In the genomic region with DNA sequence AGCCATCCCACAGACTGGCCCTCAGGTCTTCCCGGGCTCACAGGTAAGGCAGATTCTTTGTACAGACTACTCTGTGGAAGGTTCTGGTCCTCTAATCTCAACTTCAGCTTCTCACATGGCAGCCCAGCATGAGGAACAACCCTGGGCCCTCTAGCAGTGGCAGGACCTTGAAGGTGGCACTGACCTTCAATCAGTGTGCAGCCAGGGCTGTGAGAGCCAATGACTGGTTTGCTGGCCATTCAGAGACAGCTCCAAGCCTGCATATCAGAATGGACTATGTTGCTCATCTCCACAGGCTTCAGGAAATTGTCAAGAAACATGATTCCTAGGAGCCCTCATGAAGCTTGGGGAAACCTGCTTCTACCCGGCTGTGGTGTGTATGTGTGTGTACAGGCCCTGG, we compare ENCODE assay signal across 21 mouse cellular contexts. TPM values are rescaled to one million over a fixed set of nuclear protein-coding genes. Genes with fewer than 3 reads are reported as not detected.
DNase-seq lines count a peak whose midpoint lies in the region; ATAC-seq and TF ChIP-seq lines count a peak whose summit lies in the region.
"Had no signal": no experiment of that assay in that cellular context is flagged by ENCODE, and none has a peak within 500 bp of the region (broad histone marks: within the 10 kb centered on the region; RNA-seq: fewer than 3 reads in every experiment).

No protein-coding gene starts in this region.

- peak; percentile 40 for DNase-seq in adrenal gland, postnatal 14 days
- no peak for DNase-seq in adrenal gland, postnatal 10 days
- DNase-seq in limb, embryonic 10.5 days (ENCODE audit: low spot score), result no peak
- no peak for DNase-seq in limb, embryonic 14.5 days (ENCODE audit: low spot score)
- no peak for DNase-seq in right cerebral cortex, postnatal 25 days
- DNase-seq in left cerebral cortex, adult 18-20 months (ENCODE audit: low spot score in 2 of 2), result no peak
- DNase-seq: cerebellum, adult 2 months; cerebellum, postnatal 14 days; embryo, embryonic 11 days; gastrocnemius, postnatal 25 days had no signal

- no peak overlapping the region for H3K4me2 ChIP-seq in limb, embryonic 13.5 days (replicated peaks)
- no peak overlapping the region for H3K4me2 ChIP-seq in embryonic facial prominence, embryonic 12.5 days (replicated peaks)
- no peak overlapping the region for H3K4me2 ChIP-seq in limb, embryonic 14.5 days (replicated peaks; ENCODE audit: low read depth, low read length, severe bottlenecking)
- H3K4me2 ChIP-seq: heart, embryonic 15.5 days; hindbrain, embryonic 12.5 days had no signal

- no peaks in the 10 kb centered on the region for H3K9me3 ChIP-seq in limb, embryonic 13.5 days
- H3K9me3 ChIP-seq in limb, embryonic 10.5 days (replicated peaks), result no peaks in the 10 kb centered on the region
- H3K9me3 ChIP-seq in embryonic facial prominence, embryonic 12.5 days, result no peaks in the 10 kb centered on the region
- no peaks in the 10 kb centered on the region for H3K9me3 ChIP-seq in limb, embryonic 14.5 days (ENCODE audit: control insufficient read depth, low read length)
- H3K9me3 ChIP-seq: forebrain, embryonic 10.5 days; heart, embryonic 15.5 days; hindbrain, embryonic 12.5 days had no signal

- H3K27ac ChIP-seq in limb, embryonic 13.5 days, result peak overlapping the region; percentile 33; the same call in 1 of the 2 replicates
- H3K27ac ChIP-seq in limb, embryonic 10.5 days, result no peak overlapping the region
- H3K27ac ChIP-seq in embryonic facial prominence, embryonic 12.5 days, result 0 out of 2 replicates have a peak overlapping the region, but pooled peaks have one; percentile 31
- 0 out of 2 replicates have a peak overlapping the region, but pooled peaks have one; percentile 11 for H3K27ac ChIP-seq in limb, embryonic 14.5 days (replicated peaks; ENCODE audit: low read depth, low read length)
- H3K27ac ChIP-seq: forebrain, embryonic 10.5 days; gastrocnemius, adult 2 months; heart, embryonic 15.5 days; hindbrain, embryonic 12.5 days had no signal

- no peaks in the 10 kb centered on the region for H3K27me3 ChIP-seq in limb, embryonic 13.5 days
- H3K27me3 ChIP-seq in limb, embryonic 10.5 days (ENCODE audit: low read depth, poor library complexity, severe bottlenecking), result no peaks in the 10 kb centered on the region
- H3K27me3 ChIP-seq in embryonic facial prominence, embryonic 12.5 days, result no peaks in the 10 kb centered on the region
- H3K27me3 ChIP-seq in limb, embryonic 14.5 days (ENCODE audit: control insufficient read depth, insufficient read depth, low read length), result no peaks in the 10 kb centered on the region
- H3K27me3 ChIP-seq: heart, embryonic 15.5 days; hindbrain, embryonic 12.5 days had no signal

- 73% methylated on average over 2 of the region's 2 CpGs for WGBS in limb, embryonic 13.5 days
- 87% methylated on average over 2 of the region's 2 CpGs for WGBS in limb, embryonic 10.5 days
- 76% methylated on average over 2 of the region's 2 CpGs for WGBS in embryonic facial prominence, embryonic 12.5 days
- 76% methylated on average over 2 of the region's 2 CpGs for WGBS in limb, embryonic 14.5 days

- no peak overlapping the region for H3K9ac ChIP-seq in limb, embryonic 13.5 days
- no peak overlapping the region for H3K9ac ChIP-seq in embryonic facial prominence, embryonic 12.5 days
- H3K9ac ChIP-seq in limb, embryonic 14.5 days (ENCODE audit: low read depth, low read length, severe bottlenecking), result no peak overlapping the region
- H3K9ac ChIP-seq: heart, embryonic 15.5 days; hindbrain, embryonic 12.5 days had no signal

- peaks cover 18% of the 10 kb centered on the region for H3K4me1 ChIP-seq in limb, embryonic 13.5 days
- H3K4me1 ChIP-seq in limb, embryonic 10.5 days, result peaks cover 19% of the 10 kb centered on the region
- H3K4me1 ChIP-seq in embryonic facial prominence, embryonic 12.5 days, result peaks cover 25% of the 10 kb centered on the region
- peaks cover 17% of the 10 kb centered on the region for H3K4me1 ChIP-seq in limb, embryonic 14.5 days (ENCODE audit: control insufficient read depth, insufficient read depth, low read length)
- H3K4me1 ChIP-seq: hindbrain, embryonic 12.5 days had no signal

- TF ChIP-seq POLR2A in limb, embryonic 14.5 days (IDR thresholded peaks at IDR 0.05; ENCODE audit: borderline replicate concordance, extremely low read depth, insufficient read depth, insufficient read length), result no peak

- no peak overlapping the region for H3K4me3 ChIP-seq in limb, embryonic 13.5 days
- no peak overlapping the region for H3K4me3 ChIP-seq in limb, embryonic 10.5 days
- no peak overlapping the region for H3K4me3 ChIP-seq in embryonic facial prominence, embryonic 12.5 days
- no peak overlapping the region for H3K4me3 ChIP-seq in limb, embryonic 14.5 days (replicated peaks; ENCODE audit: low read length)
- H3K4me3 ChIP-seq: erythroblast, embryonic 14.5 days; forebrain, embryonic 10.5 days; gastrocnemius, adult 2 months; heart, embryonic 15.5 days; hindbrain, embryonic 12.5 days had no signal

- H3K36me3 ChIP-seq in limb, embryonic 13.5 days, result peaks cover 13% of the 10 kb centered on the region
- peaks cover 12% of the 10 kb centered on the region for H3K36me3 ChIP-seq in limb, embryonic 10.5 days
- peaks cover 6% of the 10 kb centered on the region for H3K36me3 ChIP-seq in embryonic facial prominence, embryonic 12.5 days
- H3K36me3 ChIP-seq in limb, embryonic 14.5 days (ENCODE audit: control insufficient read depth, insufficient read depth, low read length), result peaks cover 4% of the 10 kb centered on the region

- no peak for ATAC-seq in limb, embryonic 13.5 days (ENCODE audit: low FRiP score, low read depth)
- no peak for ATAC-seq in embryonic facial prominence, embryonic 12.5 days (ENCODE audit: insufficient number of reproducible peaks, insufficient read depth, low FRiP score, low TSS enrichment)
- no peak for ATAC-seq in limb, embryonic 14.5 days (ENCODE audit: low FRiP score, low read depth)
- ATAC-seq: forebrain, embryonic 14.5 days; hindbrain, embryonic 16.5 days; inflammation-experienced regulatory T-cells, adult 6 months; intestine, postnatal 0 days had no signal

RNA-seq across cellular contexts. Expression of a gene that starts 45.2 kb away (rescaled TPM):
- 696 and 727 TPM in 2 replicates for total RNA-seq in adrenal gland, postnatal 14 days (2021)
- total RNA-seq in adrenal gland, postnatal 10 days (2021), result 100 to 1,000 TPM; 638 to 649 TPM
- polyA plus RNA-seq in limb, embryonic 13.5 days (2015; fragmentation: Nextera tagmentation; extraction: Ambion mirVana), result 670 and 694 TPM in 2 replicates
- 583 and 698 TPM in 2 replicates for polyA plus RNA-seq in limb, embryonic 10.5 days (2016; fragmentation: Nextera tagmentation; extraction: Ambion mirVana)
- polyA plus RNA-seq in embryonic facial prominence, embryonic 12.5 days (2016; fragmentation: Nextera tagmentation; extraction: Ambion mirVana), result 777 and 801 TPM in 2 replicates
- polyA plus RNA-seq in limb, embryonic 14.5 days (2012; rRNA removed), result 486 and 502 TPM in 2 replicates
- polyA plus RNA-seq in limb, embryonic 14.5 days (2014; fragmentation: Nextera tagmentation; extraction: Ambion mirVana), result 783 and 809 TPM in 2 replicates
- total RNA-seq in left cerebral cortex, adult 18-20 months (2021), result 100 to 1,000 TPM; 475 to 494 TPM
